Mouse (Mus musculus) erythroblast, adult 5-6 weeks (primary cell): ENCODE data around the gene Krit1. TPM values are rescaled to one million over a fixed set of nuclear protein-coding genes. Genes with fewer than 3 reads are reported as not detected.
"Not testable (repeated sequence)": the region's sequence is repeated elsewhere in the genome, so short reads cannot be mapped to it uniquely, and the experiment has no call there.

Experiments used
- ATAC-seq: replicated peaks from 2 replicates; pipeline ENCODE4 v1.8.0; 2016; ENCODE audit warnings: moderate number of reproducible peaks, mild to moderate bottlenecking, moderate TSS enrichment, inconsistent platforms; ENCODE audit not compliant: poor library complexity, low FRiP score, severe bottlenecking
- total RNA-seq, 2 experiments: library from RNA; stranded (forward) in 1 of 2; stranded (reverse) in 1 of 2; fragments of 150-400 nt in 1 of 2; fragments of 200-764, 138-1000 nt in 1 of 2; gene quantifications; 2 replicates each; pipeline versions ENCODE4 v1.2.3 to v1.2.4; 2015 to 2017; ENCODE audit warnings: low replicate concordance in 2 of 2

Krit1 gene
- total RNA-seq (2015; ENCODE audit: low replicate concordance) (36.8 and 42.3 TPM in 2 replicates), total RNA-seq (2017; ENCODE audit: low replicate concordance) (51.4 and 55.5 TPM in 2 replicates)

GRCm38 (mm10) chr5:3802433-3803291 lies at the start of gene Krit1, which contains the start of gene Ankib1:
Gene Krit1, plus strand, starts transcription at chr5:3803184.
Gene Ankib1, minus strand, starts transcription at chr5:3802925.
- peak; percentile 88 for ATAC-seq

- ATAC-seq = no peak
Measured at GRCm38 (mm10) chr5:3771512-3771911, 31.5 kb upstream of the Krit1 start.

GRCm38 (mm10) chr5:3772017-3772416 lies 31.0 kb upstream of the Krit1 start:
- no peak for ATAC-seq

- ATAC-seq = peak; percentile 82
Measured at GRCm38 (mm10) chr5:3782670-3783069, 20.3 kb upstream of the Krit1 start.

- ATAC-seq = no peak
Measured at GRCm38 (mm10) chr5:3783947-3784681, 18.9 kb upstream of the Krit1 start.

GRCm38 (mm10) chr5:3784751-3785496 lies 18.1 kb upstream of the Krit1 start:
- no peak for ATAC-seq

- ATAC-seq = no peak
Measured at GRCm38 (mm10) chr5:3787548-3787947, 15.4 kb upstream of the Krit1 start.

- no peak for ATAC-seq
Measured at GRCm38 (mm10) chr5:3791048-3791447, 11.9 kb upstream of the Krit1 start.

GRCm38 (mm10) chr5:3797101-3797500 lies 5.9 kb upstream of the Krit1 start:
- ATAC-seq = not testable (repeated sequence)

GRCm38 (mm10) chr5:3798656-3799055 lies 4.3 kb upstream of the Krit1 start:
- ATAC-seq = not testable (repeated sequence)

GRCm38 (mm10) chr5:3800041-3800440 lies 2.9 kb upstream of the Krit1 start:
- ATAC-seq = no peak

- no peak for ATAC-seq
Measured at GRCm38 (mm10) chr5:3800881-3801280, 2.1 kb upstream of the Krit1 start.

GRCm38 (mm10) chr5:3801672-3802432 lies 1.1 kb upstream of the Krit1 start:
- ATAC-seq = peak; percentile 23

GRCm38 (mm10) chr5:3803292-3804165 lies 545 bp downstream of the Krit1 start:
- peak; percentile 84 for ATAC-seq

- no peak for ATAC-seq
Measured at GRCm38 (mm10) chr5:3808472-3808871, 5.5 kb downstream of the Krit1 start.

GRCm38 (mm10) chr5:3834107-3834506 lies 31.1 kb downstream of the Krit1 start:
- no peak for ATAC-seq

GRCm38 (mm10) chr5:3845026-3845425 lies 42.0 kb downstream of the Krit1 start, which contains the start of gene Lrrd1:
Gene Lrrd1, plus strand, starts transcription at chr5:3845173.
- ATAC-seq = no peak

- ATAC-seq = no peak
Measured at GRCm38 (mm10) chr5:3870161-3870560, 67.2 kb downstream of the Krit1 start.
